Mouse (Mus musculus) thymus, adult 2 months (tissue): ENCODE measurements around the gene Tmem163. TPM values are rescaled to one million over a fixed set of nuclear protein-coding genes. Genes with fewer than 3 reads are reported as not detected.

ENCODE experiments used
- DNase-seq: peaks from one replicate; pipeline ENCODE4 v3.0.0; 2021
- H3K27ac ChIP-seq: fragments of 200-500 bp; 2 replicates; pipeline ENCODE4 v1.5.1; 2012; ENCODE audit warnings: low read length, control low read depth; ENCODE audit not compliant: control insufficient read depth, insufficient read depth
- H3K27me3 ChIP-seq: fragments of 200-500 bp; 2 replicates; pipeline ENCODE4 v1.6.1; 2012; ENCODE audit warnings: mild to moderate bottlenecking, low read length, moderate library complexity, mixed read lengths; ENCODE audit not compliant: control insufficient read depth, insufficient read depth
- H3K36me3 ChIP-seq: fragments of 200-500 bp; 2 replicates; pipeline ENCODE4 v1.6.1; 2012; ENCODE audit warnings: mild to moderate bottlenecking, low read length, moderate library complexity; ENCODE audit not compliant: control insufficient read depth, insufficient read depth
- H3K4me1 ChIP-seq: fragments of 200-500 bp; replicated peaks from 2 replicates; pipeline ENCODE4 v1.6.1; 2012; ENCODE audit warnings: low read length; ENCODE audit not compliant: control insufficient read depth, insufficient read depth
- H3K4me3 ChIP-seq: fragments of 200-500 bp; 2 replicates; pipeline ENCODE4 v1.5.1; 2012; ENCODE audit warnings: mild to moderate bottlenecking, low read length, control low read depth, moderate library complexity; ENCODE audit not compliant: control insufficient read depth, insufficient read depth
- CTCF ChIP-seq: fragments of 200-500 bp; IDR thresholded peaks from 2 replicates; pipeline ENCODE4 v1.5.1; 2012; ENCODE audit warnings: mild to moderate bottlenecking, control low read depth, low read length, moderate library complexity, borderline replicate concordance; ENCODE audit not compliant: control insufficient read depth, poor library complexity, insufficient read depth; ENCODE audit errors: extremely low read depth
- POLR2A ChIP-seq: fragments of 200-500 bp; IDR thresholded peaks from 2 replicates; pipeline ENCODE4 v1.6.1; 2012; ENCODE audit warnings: mild to moderate bottlenecking, low read length, control low read depth, moderate library complexity; ENCODE audit not compliant: control insufficient read depth, poor library complexity, insufficient read depth; ENCODE audit errors: extremely low read depth
- WGBS: fragments of 180-500 bp; shearing (Covaris S2); methylation state at CpG from one replicate; pipeline ENCODE4 v1.1.7; 2018; 5-methylcytosine and 5-hydroxymethylcytosine counted together
- polyA plus RNA-seq: library from polyadenylated mRNA; depleted of rRNA; stranded (reverse); fragments of >200 nt; gene quantifications from 2 replicates; pipeline ENCODE4 v1.2.3, GENCODE M21; 2012; rRNA removed

Tmem163 gene
- polyA plus RNA-seq, result 1.5 and 1.8 TPM in 2 replicates

DNA sequence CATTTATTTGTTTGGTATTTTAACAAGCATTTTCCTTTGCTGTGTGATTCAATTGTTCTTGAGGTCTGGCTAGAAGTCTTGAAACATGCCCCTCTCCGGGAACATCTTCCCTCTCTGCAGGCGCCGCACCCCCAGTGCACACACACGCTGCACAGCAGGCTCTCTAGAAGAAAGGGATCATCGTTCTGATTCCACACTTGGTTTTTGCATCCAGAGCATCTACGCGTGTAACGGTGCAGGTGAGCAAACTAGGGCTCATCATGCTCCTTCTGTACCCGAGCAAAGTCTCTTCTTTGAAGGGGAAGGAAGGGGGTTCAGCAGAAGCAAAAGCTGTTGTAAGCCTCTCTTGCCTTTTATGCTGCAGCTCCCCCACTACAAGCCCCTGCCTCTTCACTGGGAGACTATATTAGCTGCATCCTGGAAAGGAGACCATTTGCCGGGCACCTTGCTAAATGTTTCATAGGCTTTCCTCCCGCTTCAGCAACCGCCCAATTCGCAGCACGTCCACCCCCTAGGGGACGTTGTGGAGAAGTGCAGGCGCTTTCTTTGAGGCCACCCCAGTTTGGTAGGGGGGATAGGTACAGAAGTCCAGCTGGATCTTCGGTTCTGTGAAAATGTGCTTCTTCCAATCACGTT lies at the start of gene Tmem163:
Gene Tmem163 (minus strand): TSS at position 51 of the 636 bp plus-strand sequence.
- peak; percentile 63 for DNase-seq
- H3K4me3 ChIP-seq, result no peak within 1 kb of the TSS
- peaks cover 13% of the 10 kb centered on the region for H3K4me1 ChIP-seq
- peaks cover 14% of the 10 kb centered on the region; the same call in 1 of the 2 replicates for H3K27me3 ChIP-seq
- H3K36me3 ChIP-seq, result no peaks in the 10 kb centered on the region
- WGBS, result 30% methylated on average over 18 of the region's 18 CpGs
- TF ChIP-seq POLR2A, result no peak
- TF ChIP-seq CTCF, result peak; percentile 66; the same call in 1 of the 2 replicates
- H3K27ac ChIP-seq, result no peak within 1 kb of the TSS

DNA sequence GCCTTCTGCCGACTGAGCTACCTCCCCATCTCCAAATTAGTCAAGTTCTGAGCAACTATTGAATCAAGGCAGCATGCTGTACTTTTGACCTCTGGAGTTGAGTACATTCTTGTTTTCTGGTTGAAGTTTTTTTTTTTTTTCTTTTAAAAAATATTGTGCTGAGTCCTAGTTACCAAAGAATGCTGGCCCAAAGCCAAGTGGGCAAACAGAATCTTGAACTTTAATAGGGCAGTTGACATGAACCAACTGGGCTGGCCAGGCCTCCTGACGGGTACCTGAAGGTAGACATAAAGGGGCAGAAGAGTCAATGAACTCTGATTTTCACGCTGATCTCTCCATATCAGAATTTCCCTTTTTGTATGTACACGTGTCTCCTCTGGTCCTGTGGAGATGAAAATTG lies 49.7 kb upstream of the Tmem163 start, which contains the start of gene Acmsd:
Gene Acmsd (plus strand): TSS at position 318 of the 400 bp plus-strand sequence.
- no peaks in the 10 kb centered on the region for H3K4me1 ChIP-seq
- no peak within 1 kb of the TSS for H3K4me3 ChIP-seq
- TF ChIP-seq POLR2A (no peak), CTCF (no peak)
- no peaks in the 10 kb centered on the region for H3K27me3 ChIP-seq
- H3K27ac ChIP-seq, result no peak within 1 kb of the TSS
- no peaks in the 10 kb centered on the region for H3K36me3 ChIP-seq
- no peak for DNase-seq
- WGBS, result 99% methylated on average over 4 of the region's 4 CpGs

DNA sequence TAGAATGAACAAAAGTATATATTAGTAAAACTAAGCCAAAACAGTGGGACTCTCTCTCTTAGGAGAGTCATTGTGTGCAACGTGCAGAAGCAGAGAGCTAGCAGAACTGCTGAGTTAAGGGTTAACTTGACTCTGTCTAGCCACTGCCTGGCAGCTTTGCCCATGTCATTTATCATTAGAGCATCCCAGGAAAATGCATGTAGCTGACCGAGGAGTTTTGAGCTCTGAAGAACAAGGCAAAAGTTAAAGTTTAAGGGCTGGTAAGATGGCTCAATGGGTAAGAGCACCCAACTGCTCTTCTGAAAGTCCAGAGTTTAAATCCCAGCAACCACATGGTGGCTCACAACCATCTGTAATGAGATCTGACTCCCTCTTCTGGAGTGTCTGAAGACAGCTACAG lies 44.2 kb upstream of the Tmem163 start:
- DNase-seq, result no peak
- TF ChIP-seq POLR2A, result no peak
- no peak for TF ChIP-seq CTCF
- 66% methylated on average over 2 of the region's 2 CpGs for WGBS
- no peak overlapping the region for H3K27ac ChIP-seq
- no peaks in the 10 kb centered on the region for H3K27me3 ChIP-seq
- H3K4me3 ChIP-seq, result no peak overlapping the region
- no peaks in the 10 kb centered on the region for H3K36me3 ChIP-seq
- no peaks in the 10 kb centered on the region for H3K4me1 ChIP-seq

DNA sequence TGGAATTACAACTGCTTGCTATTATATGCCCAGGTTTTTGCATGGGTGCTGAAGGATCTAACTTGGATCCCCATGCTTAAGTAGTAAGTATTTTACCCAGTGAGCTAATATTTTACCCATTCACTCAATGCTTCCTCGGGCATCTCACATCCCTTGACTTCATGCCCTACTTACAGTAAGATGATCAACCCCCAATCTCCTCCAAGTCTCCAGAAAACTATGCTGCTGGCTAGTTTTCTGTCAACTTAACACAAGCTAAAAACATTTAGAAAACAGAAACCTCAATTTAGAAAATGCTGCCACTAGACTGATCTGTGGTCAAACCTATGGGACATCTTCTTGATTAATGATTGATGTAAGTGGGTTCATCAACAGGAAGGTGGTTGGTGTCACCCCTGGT lies 38.9 kb upstream of the Tmem163 start:
- Histone ChIP-seq H3K36me3 (no peaks in the 10 kb centered on the region), H3K4me3 (no peak overlapping the region), H3K27ac (no peak overlapping the region), H3K27me3 (no peaks in the 10 kb centered on the region), H3K4me1 (no peaks in the 10 kb centered on the region)
- TF ChIP-seq CTCF (no peak), POLR2A (no peak)
- 90% methylated on average over 1 of the region's 1 CpGs for WGBS
- no peak for DNase-seq

DNA sequence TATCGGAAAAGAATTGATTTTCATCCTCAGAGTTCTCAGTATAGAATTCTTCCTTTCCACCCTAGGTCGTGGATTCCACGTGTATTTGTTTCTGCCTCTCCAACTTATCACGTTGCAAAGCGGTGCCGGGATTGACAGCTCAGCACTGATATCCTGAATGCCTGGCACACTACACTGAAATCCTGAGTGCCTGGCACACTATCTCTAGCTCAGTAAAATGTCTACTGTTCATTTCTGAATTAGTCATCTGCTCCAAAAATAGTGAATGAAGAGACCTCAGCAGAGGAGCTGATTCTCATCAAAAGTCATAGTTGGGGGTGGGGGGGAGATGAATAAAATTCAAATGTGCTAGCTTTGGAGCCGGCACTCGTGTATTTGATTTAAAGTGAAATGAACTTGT lies 37.1 kb upstream of the Tmem163 start:
- no peak for DNase-seq
- H3K4me1 ChIP-seq, result no peaks in the 10 kb centered on the region
- H3K4me3 ChIP-seq, result no peak overlapping the region
- H3K36me3 ChIP-seq, result no peaks in the 10 kb centered on the region
- H3K27me3 ChIP-seq, result no peaks in the 10 kb centered on the region
- WGBS, result 93% methylated on average over 8 of the region's 8 CpGs
- TF ChIP-seq CTCF (no peak), POLR2A (no peak)
- no peak overlapping the region for H3K27ac ChIP-seq

DNA sequence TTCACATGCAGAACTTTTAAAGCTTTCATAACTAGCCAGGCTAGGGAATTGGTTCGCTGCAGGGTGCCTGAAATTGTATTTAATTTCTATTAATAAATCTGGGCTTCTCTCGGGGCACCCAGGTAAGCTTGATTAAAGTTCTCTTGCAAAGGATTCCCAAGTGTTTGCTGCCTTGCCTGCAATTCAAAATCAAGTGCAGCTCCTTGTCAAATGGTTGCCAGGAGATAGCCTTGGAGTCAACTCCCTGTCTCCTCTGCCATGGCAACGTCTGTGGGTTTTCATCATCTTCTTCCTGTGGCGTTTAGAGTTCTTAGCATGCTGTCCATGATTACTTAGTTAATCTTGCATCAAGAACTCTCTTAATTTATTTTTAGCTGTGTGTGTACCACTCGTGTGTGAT lies 26.9 kb upstream of the Tmem163 start:
- TF ChIP-seq POLR2A (no peak), CTCF (no peak)
- no peaks in the 10 kb centered on the region for H3K4me1 ChIP-seq
- no peaks in the 10 kb centered on the region for H3K27me3 ChIP-seq
- no peak overlapping the region for H3K27ac ChIP-seq
- H3K36me3 ChIP-seq, result no peaks in the 10 kb centered on the region
- 75% methylated on average over 5 of the region's 5 CpGs for WGBS
- no peak overlapping the region for H3K4me3 ChIP-seq
- no peak for DNase-seq

DNA sequence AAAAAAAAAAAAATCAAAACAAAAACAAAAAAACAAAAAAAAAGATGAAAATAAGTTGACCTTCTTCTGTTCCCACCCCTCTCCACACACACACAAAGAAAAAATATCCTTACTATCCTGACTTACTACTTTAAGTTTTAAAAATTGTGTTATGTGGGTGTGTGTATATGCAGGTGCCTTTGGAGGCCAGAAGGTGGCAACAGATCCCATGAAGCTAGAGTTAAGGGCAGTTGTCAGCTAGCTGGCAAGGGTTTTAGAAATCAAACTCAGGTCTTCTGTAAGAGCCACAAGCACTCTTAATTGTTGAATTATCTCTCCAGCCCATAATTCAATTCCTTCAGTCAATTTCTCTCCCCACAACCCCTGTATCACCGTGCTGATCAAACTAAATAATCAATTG lies 22.8 kb upstream of the Tmem163 start:
- H3K36me3 ChIP-seq, result no peaks in the 10 kb centered on the region

More for the DNA sequence above, 22.8 kb upstream of the Tmem163 start:
- Histone ChIP-seq H3K4me3 (no peak overlapping the region), H3K27me3 (no peaks in the 10 kb centered on the region), H3K4me1 (no peaks in the 10 kb centered on the region), H3K27ac (no peak overlapping the region)
- TF ChIP-seq CTCF (no peak), POLR2A (no peak)
- WGBS, result 88% methylated on average over 1 of the region's 1 CpGs
- no peak for DNase-seq
